Mouse (Mus musculus) liver, embryonic 14.5 days (tissue): ENCODE results near the gene Gstt3. TPM values are rescaled to one million over a fixed set of nuclear protein-coding genes. Genes with fewer than 3 reads are reported as not detected.

Source experiments
- ATAC-seq: fragments of 200-750 bp; cut with Nextera tagmentation; 2 replicates; pipeline ENCODE4 v1.8.0; 2017; ENCODE audit warnings: moderate number of reproducible peaks, mild to moderate bottlenecking, moderate library complexity; ENCODE audit not compliant: insufficient read depth
- DNase-seq, 3 experiments: peaks; one replicate each; pipeline ENCODE4 v3.0.0-alpha.2; 2012 to 2013; ENCODE audit warnings: low read depth in 3 of 3, low spot score in 3 of 3
- H3K27ac ChIP-seq: fragments of 300-500 bp; sonication (generic); 2 replicates; pipeline ENCODE4 v1.5.1; 2014; ENCODE audit warnings: moderate library complexity, mild to moderate bottlenecking, control low read depth, inconsistent platforms
- H3K27me3 ChIP-seq: fragments of 300-500 bp; sonication (generic); 2 replicates; pipeline ENCODE4 v1.6.1; 2014; ENCODE audit warnings: mild to moderate bottlenecking, low read length, moderate library complexity; ENCODE audit not compliant: control insufficient read depth, insufficient read depth
- H3K36me3 ChIP-seq: fragments of 300-500 bp; sonication (generic); replicated peaks from 2 replicates; pipeline ENCODE4 v1.6.1; 2014; ENCODE audit warnings: low read depth; ENCODE audit not compliant: control insufficient read depth, insufficient read depth
- H3K4me1 ChIP-seq, 2 experiments: fragments of 200-500 bp in 1 of 2; fragments of 300-500 bp in 1 of 2; sonication (generic) in 1 of 2; replicated peaks; 2 replicates each; pipeline ENCODE4 v1.6.1; 2012 to 2014; ENCODE audit warnings: antibody characterized with exemption in 1 of 2, inconsistent platforms in 1 of 2, low read length in 1 of 2; ENCODE audit not compliant: control insufficient read depth in 2 of 2, insufficient read depth in 2 of 2
- H3K4me2 ChIP-seq: fragments of 300-500 bp; sonication (generic); 2 replicates; pipeline ENCODE4 v1.6.1; 2014; ENCODE audit warnings: low read depth, mild to moderate bottlenecking, control low read depth, moderate library complexity
- H3K4me3 ChIP-seq, 2 experiments: fragments of 200-500 bp in 1 of 2; fragments of 300-500 bp in 1 of 2; sonication (generic) in 1 of 2; 2 replicates each; pipeline ENCODE4 v1.5.1; 2012 to 2014; ENCODE audit warnings: low read depth in 2 of 2, low read length in 2 of 2, mild to moderate bottlenecking in 2 of 2, control low read depth in 1 of 2, inconsistent platforms in 1 of 2, moderate library complexity in 1 of 2; ENCODE audit not compliant: insufficient read depth in 1 of 2
- H3K9ac ChIP-seq: fragments of 300-500 bp; sonication (generic); replicated peaks from 2 replicates; pipeline ENCODE4 v1.6.1; 2014; ENCODE audit warnings: mild to moderate bottlenecking, control low read depth, moderate library complexity
- H3K9me3 ChIP-seq: fragments of 300-500 bp; sonication (generic); 2 replicates; pipeline ENCODE4 v1.6.1; 2016; ENCODE audit warnings: low read length, mixed read lengths; ENCODE audit not compliant: control insufficient read depth
- CTCF ChIP-seq: IDR thresholded peaks from 2 replicates; pipeline ENCODE4 v1.5.1; 2016; ENCODE audit warnings: antibody characterized with exemption, low read depth, control low read depth
- EP300 ChIP-seq: IDR thresholded peaks from 2 replicates; pipeline ENCODE4 v1.6.1; 2016; ENCODE audit warnings: antibody characterized with exemption, low read depth
- WGBS: fragments of 180-500 bp; shearing (Covaris S2); extraction: QIAGEN DNeasy Blood & Tissue Kit; methylation state at CpG from one replicate; pipeline ENCODE4 v1.1.7; 2014; ENCODE audit not compliant: insufficient replicate concordance; 5-methylcytosine and 5-hydroxymethylcytosine counted together
- polyA plus RNA-seq, 2 experiments: library from polyadenylated mRNA; depleted of rRNA in 1 of 2; stranded (reverse) in 1 of 2; unstranded in 1 of 2; fragments of >200 nt; fragmentation: Nextera tagmentation in 1 of 2; extraction: Ambion mirVana in 1 of 2; gene quantifications; 2 replicates each; pipeline versions ENCODE4 v1.2.1 to v1.2.3; 2012 to 2014

The Gstt3 gene
- polyA plus RNA-seq, 2 experiments, result 5.5 to 9.4 TPM

DNA sequence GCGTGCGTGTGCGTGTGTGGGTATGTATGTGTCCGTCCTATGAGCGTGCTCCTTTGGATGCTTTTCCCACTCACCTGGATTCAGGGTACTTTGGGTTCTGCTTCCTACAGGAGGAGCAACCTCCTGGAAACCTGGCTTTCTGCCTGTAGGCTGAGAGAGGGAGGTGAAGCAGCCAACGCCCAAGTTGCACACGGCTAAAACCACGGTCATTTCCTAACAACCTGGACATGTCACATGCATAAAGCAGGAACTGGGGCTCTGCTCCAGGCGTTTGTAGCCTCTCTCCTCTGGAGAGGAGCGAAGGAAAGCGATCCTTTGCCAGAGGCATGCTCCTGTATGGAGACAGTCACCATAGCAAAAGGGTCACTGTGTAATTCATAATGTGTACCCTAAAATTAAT, 24.5 kb downstream of the Gstt3 start:
- H3K9ac ChIP-seq, result no peak overlapping the region
- peaks cover 0 to 3% of the 10 kb centered on the region in 2 experiments; a peak in 2 of 4 replicates for H3K4me1 ChIP-seq
- H3K4me2 ChIP-seq, result no peak overlapping the region
- no peaks in the 10 kb centered on the region for H3K27me3 ChIP-seq
- H3K9me3 ChIP-seq, result no peaks in the 10 kb centered on the region
- no peak for ATAC-seq
- no peak for TF ChIP-seq CTCF
- no peak for TF ChIP-seq EP300
- no peak for DNase-seq
- 79% methylated on average over 11 of the region's 11 CpGs for WGBS
- no peak overlapping the region for H3K27ac ChIP-seq
- H3K4me3 ChIP-seq, result no peak overlapping the region
- peaks cover 46% of the 10 kb centered on the region for H3K36me3 ChIP-seq

DNA sequence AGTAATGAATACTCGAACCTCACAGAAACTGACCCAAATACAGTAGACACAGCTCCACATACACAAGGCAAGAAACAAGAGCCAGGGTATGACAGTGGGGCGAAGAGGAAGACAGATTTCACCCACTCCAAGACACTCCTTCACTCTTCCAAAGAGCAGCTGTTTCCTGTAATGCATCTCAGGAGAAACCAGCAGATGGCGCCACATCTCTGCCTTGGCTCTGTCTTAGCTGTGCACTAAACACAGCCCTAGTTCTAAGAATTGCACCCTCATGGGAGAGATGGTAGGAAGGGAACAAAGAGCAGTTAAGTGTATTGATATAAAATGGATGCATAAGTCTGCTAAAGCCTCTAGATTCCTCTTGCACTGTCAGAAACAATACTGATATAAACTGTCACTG, 37.2 kb downstream of the Gstt3 start:
- H3K4me2 ChIP-seq, result no peak overlapping the region
- TF ChIP-seq CTCF (peak; percentile 96), EP300 (0 out of 2 replicates have a peak, but pooled peaks have one; percentile 18)
- 43% methylated on average over 3 of the region's 3 CpGs for WGBS
- H3K4me1 ChIP-seq, result no peaks in the 10 kb centered on the region
- no peak overlapping the region for H3K4me3 ChIP-seq
- no peak overlapping the region for H3K9ac ChIP-seq
- DNase-seq, result peak; percentile 46 to 61 (median 54)
- no peak overlapping the region for H3K27ac ChIP-seq
- peak; percentile 64 for ATAC-seq
- peaks cover 81% of the 10 kb centered on the region for H3K36me3 ChIP-seq
- H3K9me3 ChIP-seq, result no peaks in the 10 kb centered on the region
- no peaks in the 10 kb centered on the region for H3K27me3 ChIP-seq

DNA sequence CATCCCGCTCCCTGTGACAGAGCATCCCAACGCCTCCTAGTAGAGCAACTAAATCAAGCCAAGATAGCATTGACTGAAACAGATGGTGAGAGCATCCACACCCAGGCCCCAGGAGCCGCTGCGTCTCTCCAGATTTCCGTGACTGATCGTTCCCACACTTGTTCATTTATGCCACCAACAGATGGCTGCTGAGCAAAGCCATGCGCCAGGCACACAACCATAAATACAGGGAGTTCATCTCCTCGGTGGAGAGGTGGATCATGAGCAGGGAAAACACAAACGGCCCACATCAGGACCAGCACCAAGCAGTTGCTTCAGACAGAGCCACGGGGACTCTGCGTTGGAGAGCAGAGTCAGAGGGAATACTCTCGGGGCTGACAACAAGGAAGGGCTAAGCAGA, 37.8 kb downstream of the Gstt3 start:
- Histone ChIP-seq H3K27ac (no peak overlapping the region), H3K4me3 (no peak overlapping the region), H3K9ac (no peak overlapping the region), H3K9me3 (no peaks in the 10 kb centered on the region), H3K36me3 (peaks cover 84% of the 10 kb centered on the region), H3K4me1 (no peaks in the 10 kb centered on the region), H3K4me2 (no peak overlapping the region), H3K27me3 (no peaks in the 10 kb centered on the region)
- 84% methylated on average over 12 of the region's 12 CpGs for WGBS
- no peak for TF ChIP-seq CTCF
- TF ChIP-seq EP300, result no peak
- ATAC-seq (no peak), DNase-seq (no peak)

DNA sequence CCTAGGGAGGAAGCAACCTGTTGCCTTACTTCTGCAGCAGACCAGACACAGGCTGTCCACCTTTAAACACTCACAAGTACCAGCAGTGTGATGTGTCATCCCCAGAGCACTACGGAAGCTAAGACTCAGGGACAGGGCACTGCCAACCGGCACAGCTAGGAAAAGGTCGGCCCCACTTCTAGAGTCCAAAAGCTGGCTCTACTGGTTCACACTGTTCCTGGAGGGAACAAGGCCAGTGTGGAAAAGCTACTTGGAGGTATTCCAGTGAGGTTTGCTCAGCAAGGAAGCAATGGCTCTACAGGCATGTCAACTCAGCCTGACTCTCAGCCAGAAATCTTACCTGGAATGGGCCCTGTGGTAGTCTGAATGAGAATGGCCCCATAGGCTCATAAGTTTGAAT, 40.3 kb downstream of the Gstt3 start:
- DNase-seq, result no peak
- H3K36me3 ChIP-seq, result peaks cover 82% of the 10 kb centered on the region
- H3K4me2 ChIP-seq, result no peak overlapping the region
- H3K4me3 ChIP-seq, result no peak overlapping the region
- H3K27ac ChIP-seq, result no peak overlapping the region
- H3K4me1 ChIP-seq, result no peaks in the 10 kb centered on the region
- no peak for ATAC-seq
- H3K27me3 ChIP-seq, result no peaks in the 10 kb centered on the region
- no peaks in the 10 kb centered on the region for H3K9me3 ChIP-seq
- 88% methylated on average over 3 of the region's 3 CpGs for WGBS
- TF ChIP-seq CTCF (no peak), EP300 (no peak)
- H3K9ac ChIP-seq, result no peak overlapping the region

DNA sequence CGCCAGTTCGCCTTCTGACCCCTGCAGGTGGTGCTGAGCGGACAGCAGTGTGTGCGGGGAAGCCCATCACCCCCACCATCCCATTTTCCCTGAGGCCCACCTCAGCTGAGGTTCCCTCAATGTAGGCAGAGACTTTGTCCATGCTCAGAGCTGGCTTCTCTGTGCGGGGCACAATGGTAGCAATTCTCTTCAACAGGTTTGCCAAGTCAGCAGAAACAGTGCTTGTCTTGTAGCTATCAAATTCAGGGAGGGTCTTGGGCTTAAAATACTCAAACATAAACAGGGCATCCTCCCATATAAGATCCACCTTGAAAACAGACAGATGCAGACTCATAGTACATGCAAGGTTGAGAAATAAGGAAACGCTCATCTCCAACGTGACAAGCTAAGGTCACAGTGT, 55.8 kb downstream of the Gstt3 start:
- Histone ChIP-seq H3K4me3 (no peak overlapping the region), H3K27ac (no peak overlapping the region), H3K4me2 (no peak overlapping the region), H3K4me1 (no peaks in the 10 kb centered on the region), H3K36me3 (peaks cover 70% of the 10 kb centered on the region), H3K27me3 (no peaks in the 10 kb centered on the region), H3K9me3 (no peaks in the 10 kb centered on the region), H3K9ac (no peak overlapping the region)
- TF ChIP-seq CTCF (no peak), EP300 (no peak)
- WGBS, result 90% methylated on average over 7 of the region's 7 CpGs
- ATAC-seq (no peak), DNase-seq (no peak)

Other genes starting within 250 kb of the Gstt3 start
- gene Lrrc75b, start 221.1 kb downstream of the Gstt3 start, polyA plus RNA-seq (2012; rRNA removed), result 0.04 TPM in 2 replicates
- gene Lrrc75b, start 221.1 kb downstream of the Gstt3 start, polyA plus RNA-seq (2014; fragmentation: Nextera tagmentation; extraction: Ambion mirVana), result not detected in 2 replicates
- 4.3 and 5.8 TPM in 2 replicates for gene Ggt1, start 219.8 kb downstream of the Gstt3 start, polyA plus RNA-seq (2012; rRNA removed)
- 5.2 and 6.6 TPM in 2 replicates for gene Ggt1, start 219.8 kb downstream of the Gstt3 start, polyA plus RNA-seq (2014; fragmentation: Nextera tagmentation; extraction: Ambion mirVana)
- 0.65 and 1.4 TPM in 2 replicates for gene Ggt5, start 192.1 kb downstream of the Gstt3 start, polyA plus RNA-seq (2012; rRNA removed)
- 0.27 and 0.57 TPM in 2 replicates for gene Ggt5, start 192.1 kb downstream of the Gstt3 start, polyA plus RNA-seq (2014; fragmentation: Nextera tagmentation; extraction: Ambion mirVana)
- 0.84 and 1.2 TPM in 2 replicates for gene Susd2, start 137.4 kb downstream of the Gstt3 start, polyA plus RNA-seq (2012; rRNA removed)
- gene Susd2, start 137.4 kb downstream of the Gstt3 start, polyA plus RNA-seq (2014; fragmentation: Nextera tagmentation; extraction: Ambion mirVana), result 1.0 and 1.6 TPM in 2 replicates
- 11.2 and 11.3 TPM in 2 replicates for gene Cabin1, start 17.1 kb downstream of the Gstt3 start, polyA plus RNA-seq (2012; rRNA removed)
- 12.0 and 13.7 TPM in 2 replicates for gene Cabin1, start 17.1 kb downstream of the Gstt3 start, polyA plus RNA-seq (2014; fragmentation: Nextera tagmentation; extraction: Ambion mirVana)
- 116 and 138 TPM in 2 replicates for gene Ddt, start 8.0 kb downstream of the Gstt3 start, polyA plus RNA-seq (2012; rRNA removed)
- 169 and 176 TPM in 2 replicates for gene Ddt, start 8.0 kb downstream of the Gstt3 start, polyA plus RNA-seq (2014; fragmentation: Nextera tagmentation; extraction: Ambion mirVana)
- 0.04 TPM in 1 of 2 replicates, not detected in the other for gene Gm20441, start 460 bp downstream of the Gstt3 start, polyA plus RNA-seq (2012; rRNA removed)
- gene Gm20441, start 460 bp downstream of the Gstt3 start, polyA plus RNA-seq (2014; fragmentation: Nextera tagmentation; extraction: Ambion mirVana), result not detected in 2 replicates
- 71.5 and 90.6 TPM in 2 replicates for gene Gstt1, start 17.2 kb upstream of the Gstt3 start, polyA plus RNA-seq (2012; rRNA removed)
- 68.8 and 75.7 TPM in 2 replicates for gene Gstt1, start 17.2 kb upstream of the Gstt3 start, polyA plus RNA-seq (2014; fragmentation: Nextera tagmentation; extraction: Ambion mirVana)
- gene Gstt4, start 41.1 kb upstream of the Gstt3 start, polyA plus RNA-seq (2012; rRNA removed), result not detected in 2 replicates
- 0.10 TPM in 1 of 2 replicates, not detected in the other for gene Gstt4, start 41.1 kb upstream of the Gstt3 start, polyA plus RNA-seq (2014; fragmentation: Nextera tagmentation; extraction: Ambion mirVana)
- 33.8 and 36.4 TPM in 2 replicates for gene Gstt2, start 56.0 kb upstream of the Gstt3 start, polyA plus RNA-seq (2012; rRNA removed)
- 42.7 and 43.7 TPM in 2 replicates for gene Gstt2, start 56.0 kb upstream of the Gstt3 start, polyA plus RNA-seq (2014; fragmentation: Nextera tagmentation; extraction: Ambion mirVana)
- 846 and 879 TPM in 2 replicates for gene Mif, start 78.8 kb upstream of the Gstt3 start, polyA plus RNA-seq (2012; rRNA removed)
- 746 and 755 TPM in 2 replicates for gene Mif, start 78.8 kb upstream of the Gstt3 start, polyA plus RNA-seq (2014; fragmentation: Nextera tagmentation; extraction: Ambion mirVana)
- 0.23 and 0.47 TPM in 2 replicates for gene Derl3, start 112.0 kb upstream of the Gstt3 start, polyA plus RNA-seq (2012; rRNA removed)
- gene Derl3, start 112.0 kb upstream of the Gstt3 start, polyA plus RNA-seq (2014; fragmentation: Nextera tagmentation; extraction: Ambion mirVana), result 0.18 TPM in 1 of 2 replicates, not detected in the other
- gene Smarcb1, start 140.2 kb upstream of the Gstt3 start, polyA plus RNA-seq (2012; rRNA removed), result 21.2 and 28.5 TPM in 2 replicates
- 47.7 and 55.3 TPM in 2 replicates for gene Smarcb1, start 140.2 kb upstream of the Gstt3 start, polyA plus RNA-seq (2014; fragmentation: Nextera tagmentation; extraction: Ambion mirVana)
- 55.8 and 72.9 TPM in 2 replicates for gene Chchd10, start 151.7 kb upstream of the Gstt3 start, polyA plus RNA-seq (2012; rRNA removed)
- gene Chchd10, start 151.7 kb upstream of the Gstt3 start, polyA plus RNA-seq (2014; fragmentation: Nextera tagmentation; extraction: Ambion mirVana), result 106 and 111 TPM in 2 replicates
- gene Mmp11, start 155.1 kb upstream of the Gstt3 start, polyA plus RNA-seq (2012; rRNA removed), result 1.3 and 1.5 TPM in 2 replicates
- 1.1 and 1.5 TPM in 2 replicates for gene Mmp11, start 155.1 kb upstream of the Gstt3 start, polyA plus RNA-seq (2014; fragmentation: Nextera tagmentation; extraction: Ambion mirVana)
- 22.5 and 27.6 TPM in 2 replicates for gene Gm867, start 159.3 kb upstream of the Gstt3 start, polyA plus RNA-seq (2012; rRNA removed)
- gene Gm867, start 159.3 kb upstream of the Gstt3 start, polyA plus RNA-seq (2014; fragmentation: Nextera tagmentation; extraction: Ambion mirVana), result 20.9 and 21.9 TPM in 2 replicates
- 0.85 and 2.1 TPM in 2 replicates for gene Vpreb3, start 161.6 kb upstream of the Gstt3 start, polyA plus RNA-seq (2012; rRNA removed)
- 2.5 and 2.9 TPM in 2 replicates for gene Vpreb3, start 161.6 kb upstream of the Gstt3 start, polyA plus RNA-seq (2014; fragmentation: Nextera tagmentation; extraction: Ambion mirVana)
- 0.08 and 0.10 TPM in 2 replicates for gene Gm5134, start 173.1 kb upstream of the Gstt3 start, polyA plus RNA-seq (2012; rRNA removed)
- gene Gm5134, start 173.1 kb upstream of the Gstt3 start, polyA plus RNA-seq (2014; fragmentation: Nextera tagmentation; extraction: Ambion mirVana), result 0.08 TPM in 1 of 2 replicates, not detected in the other